Mouse (Mus musculus): ENCODE results near the gene Hhatl. TPM values are rescaled to one million over a fixed set of nuclear protein-coding genes. Genes with fewer than 3 reads are reported as not detected.

Gene Hhatl
- polyA plus RNA-seq, 1 experiment: 0.07 TPM

GRCm38 (mm10) chr9:121823051-121823450 is 30.7 kb upstream of the Hhatl start:
- TF ChIP-seq USF1 (IDR thresholded peaks at IDR 0.05; ENCODE audit: low read depth) (no peak), MYOD1 (IDR thresholded peaks at IDR 0.05; ENCODE audit: control insufficient read depth, insufficient read length, low read depth) (no peak), MYOG (IDR thresholded peaks at IDR 0.05; ENCODE audit: control insufficient read depth, extremely low read depth, insufficient read length) (no peak), CTCF (IDR thresholded peaks at IDR 0.05; ENCODE audit: control insufficient read depth, insufficient read depth, insufficient read length) (no peak), MAX (IDR thresholded peaks at IDR 0.05) (no peak), FOSL1 (IDR thresholded peaks at IDR 0.05; ENCODE audit: insufficient read depth, low read length, poor library complexity, severe bottlenecking) (no peak), CEBPB (IDR thresholded peaks at IDR 0.05; ENCODE audit: low read depth) (no peak)
- H3K27me3 ChIP-seq (ENCODE audit: control insufficient read depth, insufficient read depth, insufficient read length): no peaks in the 10 kb centered on the region
- no peak overlapping the region for H3K4me3 ChIP-seq (ENCODE audit: insufficient read depth, poor library complexity, severe bottlenecking)
- no peaks in the 10 kb centered on the region for H3K79me3 ChIP-seq (ENCODE audit: low read depth)
- no peak overlapping the region for H3ac ChIP-seq (ENCODE audit: control insufficient read depth, insufficient read length, low read depth)
- H3K36me3 ChIP-seq (ENCODE audit: control insufficient read depth, insufficient read depth): no peaks in the 10 kb centered on the region
- H3K79me2 ChIP-seq (ENCODE audit: control insufficient read depth, insufficient read depth): no peaks in the 10 kb centered on the region

- H3K27me3 ChIP-seq (ENCODE audit: control insufficient read depth, insufficient read depth, insufficient read length): no peaks in the 10 kb centered on the region
- no peak for TF ChIP-seq MYOD1 (IDR thresholded peaks at IDR 0.05; ENCODE audit: control insufficient read depth, insufficient read length, low read depth)
- no peak for TF ChIP-seq CEBPB (IDR thresholded peaks at IDR 0.05; ENCODE audit: low read depth)
- TF ChIP-seq USF1 (IDR thresholded peaks at IDR 0.05; ENCODE audit: low read depth): no peak
- TF ChIP-seq MYOG (IDR thresholded peaks at IDR 0.05; ENCODE audit: control insufficient read depth, extremely low read depth, insufficient read length): no peak
- TF ChIP-seq FOSL1 (IDR thresholded peaks at IDR 0.05; ENCODE audit: insufficient read depth, low read length, poor library complexity, severe bottlenecking): no peak
- no peak for TF ChIP-seq MAX (IDR thresholded peaks at IDR 0.05)
- TF ChIP-seq CTCF (IDR thresholded peaks at IDR 0.05; ENCODE audit: control insufficient read depth, insufficient read depth, insufficient read length): no peak
- no peaks in the 10 kb centered on the region for H3K79me3 ChIP-seq (ENCODE audit: low read depth)
- no peak overlapping the region for H3K4me3 ChIP-seq (ENCODE audit: insufficient read depth, poor library complexity, severe bottlenecking)
- no peaks in the 10 kb centered on the region for H3K79me2 ChIP-seq (ENCODE audit: control insufficient read depth, insufficient read depth)
- H3K36me3 ChIP-seq (ENCODE audit: control insufficient read depth, insufficient read depth): no peaks in the 10 kb centered on the region
- no peak overlapping the region for H3ac ChIP-seq (ENCODE audit: control insufficient read depth, insufficient read length, low read depth)
Observed at GRCm38 (mm10) chr9:121822585-121822991, 30.3 kb upstream of the Hhatl start.

GRCm38 (mm10) chr9:121820765-121821164 is 28.5 kb upstream of the Hhatl start:
- Histone ChIP-seq H3K27me3 (ENCODE audit: control insufficient read depth, insufficient read depth, insufficient read length) (no peaks in the 10 kb centered on the region), H3K36me3 (ENCODE audit: control insufficient read depth, insufficient read depth) (no peaks in the 10 kb centered on the region), H3K4me3 (ENCODE audit: insufficient read depth, poor library complexity, severe bottlenecking) (no peak overlapping the region), H3ac (ENCODE audit: control insufficient read depth, insufficient read length, low read depth) (no peak overlapping the region), H3K79me2 (ENCODE audit: control insufficient read depth, insufficient read depth) (no peaks in the 10 kb centered on the region), H3K79me3 (ENCODE audit: low read depth) (no peaks in the 10 kb centered on the region)
- TF ChIP-seq MYOD1 (IDR thresholded peaks at IDR 0.05; ENCODE audit: control insufficient read depth, insufficient read length, low read depth): no peak
- no peak for TF ChIP-seq MAX (IDR thresholded peaks at IDR 0.05)
- TF ChIP-seq USF1 (IDR thresholded peaks at IDR 0.05; ENCODE audit: low read depth): no peak
- TF ChIP-seq MYOG (IDR thresholded peaks at IDR 0.05; ENCODE audit: control insufficient read depth, extremely low read depth, insufficient read length): no peak
- TF ChIP-seq CEBPB (IDR thresholded peaks at IDR 0.05; ENCODE audit: low read depth): no peak
- TF ChIP-seq FOSL1 (IDR thresholded peaks at IDR 0.05; ENCODE audit: insufficient read depth, low read length, poor library complexity, severe bottlenecking): no peak
- no peak for TF ChIP-seq CTCF (IDR thresholded peaks at IDR 0.05; ENCODE audit: control insufficient read depth, insufficient read depth, insufficient read length)

GRCm38 (mm10) chr9:121819771-121820471 is 27.6 kb upstream of the Hhatl start:
- Histone ChIP-seq H3K79me2 (ENCODE audit: control insufficient read depth, insufficient read depth) (no peaks in the 10 kb centered on the region), H3K4me3 (ENCODE audit: insufficient read depth, poor library complexity, severe bottlenecking) (no peak overlapping the region)
- TF ChIP-seq USF1 (IDR thresholded peaks at IDR 0.05; ENCODE audit: low read depth) (no peak), CEBPB (IDR thresholded peaks at IDR 0.05; ENCODE audit: low read depth) (no peak), FOSL1 (IDR thresholded peaks at IDR 0.05; ENCODE audit: insufficient read depth, low read length, poor library complexity, severe bottlenecking) (no peak), MYOG (IDR thresholded peaks at IDR 0.05; ENCODE audit: control insufficient read depth, extremely low read depth, insufficient read length) (no peak), MAX (IDR thresholded peaks at IDR 0.05) (no peak)

GRCm38 (mm10) chr9:121819073-121819770 is 26.9 kb upstream of the Hhatl start:
- TF ChIP-seq CEBPB (IDR thresholded peaks at IDR 0.05; ENCODE audit: low read depth) (no peak), FOSL1 (IDR thresholded peaks at IDR 0.05; ENCODE audit: insufficient read depth, low read length, poor library complexity, severe bottlenecking) (no peak), USF1 (IDR thresholded peaks at IDR 0.05; ENCODE audit: low read depth) (no peak), CTCF (IDR thresholded peaks at IDR 0.05; ENCODE audit: control insufficient read depth, insufficient read depth, insufficient read length) (no peak)

More at GRCm38 (mm10) chr9:121819771-121820471, 27.6 kb upstream of the Hhatl start:
- H3ac ChIP-seq (ENCODE audit: control insufficient read depth, insufficient read length, low read depth): no peak overlapping the region
- no peaks in the 10 kb centered on the region for H3K36me3 ChIP-seq (ENCODE audit: control insufficient read depth, insufficient read depth)
- H3K27me3 ChIP-seq (ENCODE audit: control insufficient read depth, insufficient read depth, insufficient read length): no peaks in the 10 kb centered on the region
- no peaks in the 10 kb centered on the region for H3K79me3 ChIP-seq (ENCODE audit: low read depth)

More at GRCm38 (mm10) chr9:121819073-121819770, 26.9 kb upstream of the Hhatl start:
- Histone ChIP-seq H3K79me3 (ENCODE audit: low read depth) (no peaks in the 10 kb centered on the region), H3K4me3 (ENCODE audit: insufficient read depth, poor library complexity, severe bottlenecking) (no peak overlapping the region), H3K36me3 (ENCODE audit: control insufficient read depth, insufficient read depth) (no peaks in the 10 kb centered on the region), H3K27me3 (ENCODE audit: control insufficient read depth, insufficient read depth, insufficient read length) (no peaks in the 10 kb centered on the region), H3ac (ENCODE audit: control insufficient read depth, insufficient read length, low read depth) (no peak overlapping the region), H3K79me2 (ENCODE audit: control insufficient read depth, insufficient read depth) (no peaks in the 10 kb centered on the region)

All from C2C12 (cell line).